Mouse (Mus musculus): ENCODE results near the gene Dcaf10. TPM values are rescaled to one million over a fixed set of nuclear protein-coding genes. Genes with fewer than 3 reads are reported as not detected.

Gene Dcaf10
- polyA plus RNA-seq, 1 experiment from 2014 or later = 5.0 TPM

DNA sequence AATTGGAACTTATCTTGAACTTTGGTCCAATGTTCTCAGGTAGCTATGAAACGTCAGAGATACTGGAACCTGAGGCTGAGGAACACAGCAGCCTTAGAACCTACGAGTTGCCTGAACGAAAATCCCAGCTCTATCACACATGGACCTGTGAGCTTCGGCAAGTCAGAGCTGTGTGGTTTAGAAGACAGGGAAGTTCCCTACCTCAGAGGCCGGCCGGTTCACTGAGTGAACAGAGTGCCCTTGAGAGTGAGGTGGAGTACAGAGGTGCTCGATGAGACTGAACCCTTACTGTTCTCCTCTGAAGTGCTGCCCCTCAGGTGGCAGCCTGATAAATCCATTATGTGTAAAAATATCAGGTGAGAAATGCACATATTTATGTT lies 61.6 kb downstream of the Dcaf10 start:
- Histone ChIP-seq H3K36me3 (ENCODE audit: inconsistent target) (peaks cover 11% of the 10 kb centered on the region; the same call in 1 of the 2 replicates), H3K79me2 (ENCODE audit: inconsistent target) (peaks cover 97% of the 10 kb centered on the region), H3K4me3 (ENCODE audit: inconsistent target) (no peak overlapping the region), H3K27ac (no peak overlapping the region)
- 11% methylated on average over 7 of the region's 7 CpGs for WGBS (ENCODE audit: missing documents)

GRCm38 (mm10) chr4:45404086-45404485 lies 62.2 kb downstream of the Dcaf10 start:
- Histone ChIP-seq H3K79me2 (ENCODE audit: inconsistent target) (peaks cover 91% of the 10 kb centered on the region), H3K4me3 (ENCODE audit: inconsistent target) (no peak overlapping the region), H3K27ac (no peak overlapping the region), H3K36me3 (ENCODE audit: inconsistent target) (peaks cover 10% of the 10 kb centered on the region; the same call in 1 of the 2 replicates)
- WGBS (ENCODE audit: missing documents) = 94% methylated on average over 7 of the region's 7 CpGs

DNA sequence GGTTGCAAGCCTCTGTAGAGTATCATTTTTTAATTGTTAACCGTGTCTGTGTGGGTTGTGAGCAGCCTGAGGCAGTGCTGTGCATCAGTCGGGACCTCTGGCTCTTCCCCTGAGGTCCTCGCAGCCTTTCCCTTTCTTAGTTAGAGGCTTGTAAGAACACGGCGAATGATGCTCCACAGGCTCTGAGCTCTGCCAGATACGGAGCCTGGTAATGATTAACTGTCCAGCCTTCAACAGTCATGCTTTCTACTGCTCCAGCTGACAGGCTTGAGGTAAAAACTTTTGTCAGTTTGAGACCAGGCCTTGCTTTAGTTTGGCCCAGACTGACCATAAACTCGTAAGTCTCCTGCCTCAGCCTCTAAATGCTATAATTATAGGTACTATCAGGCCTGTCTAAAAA lies 63.4 kb downstream of the Dcaf10 start:
- no peak overlapping the region for H3K27ac ChIP-seq
- H3K4me3 ChIP-seq (ENCODE audit: inconsistent target) = no peak overlapping the region
- peaks cover 79% of the 10 kb centered on the region for H3K79me2 ChIP-seq (ENCODE audit: inconsistent target)
- no peaks in the 10 kb centered on the region; the same call in 1 of the 2 replicates for H3K36me3 ChIP-seq (ENCODE audit: inconsistent target)
- 84% methylated on average over 7 of the region's 7 CpGs for WGBS (ENCODE audit: missing documents)

- Histone ChIP-seq H3K79me2 (ENCODE audit: inconsistent target) (peaks cover 68% of the 10 kb centered on the region), H3K4me3 (ENCODE audit: inconsistent target) (no peak overlapping the region), H3K36me3 (ENCODE audit: inconsistent target) (no peaks in the 10 kb centered on the region; the same call in 1 of the 2 replicates), H3K27ac (no peak overlapping the region)
- 59% methylated on average over 7 of the region's 7 CpGs for WGBS (ENCODE audit: missing documents)
Observed at GRCm38 (mm10) chr4:45406397-45406796, 64.5 kb downstream of the Dcaf10 start.

DNA sequence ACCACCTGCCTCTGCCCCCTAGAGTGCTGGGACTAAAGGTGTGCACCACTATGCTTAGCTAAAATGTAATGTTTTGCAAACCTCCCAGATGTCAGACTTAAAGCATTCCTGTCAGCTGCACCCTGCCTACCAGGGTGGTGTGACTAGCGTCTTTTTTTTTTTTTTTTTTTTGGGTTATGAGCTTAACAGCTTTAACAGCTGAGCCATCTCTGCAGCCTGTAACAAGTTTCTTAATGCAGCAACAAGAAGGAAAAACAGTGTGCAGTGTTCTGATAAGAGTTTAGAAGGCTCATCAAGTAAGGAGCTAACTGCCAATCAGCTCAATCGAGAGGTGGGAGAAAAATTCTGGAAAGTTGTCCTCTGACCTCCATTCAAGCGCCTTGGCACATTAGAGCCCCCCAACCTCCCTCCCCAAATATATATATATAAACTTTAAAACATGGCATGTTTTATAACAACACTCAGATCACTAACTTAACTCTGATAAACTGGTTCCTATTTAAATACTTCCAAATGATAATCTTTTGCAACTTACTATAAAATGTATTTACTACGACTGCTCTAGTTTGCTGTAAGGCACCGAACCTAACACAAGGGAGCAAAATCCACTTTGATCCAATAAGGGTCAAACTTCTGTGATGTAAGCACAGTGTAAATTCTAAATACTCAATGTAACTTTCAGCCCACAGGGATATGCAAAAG lies 65.3 kb downstream of the Dcaf10 start:
- Histone ChIP-seq H3K79me2 (ENCODE audit: inconsistent target) (peaks cover 60% of the 10 kb centered on the region), H3K27ac (peak overlapping the region; percentile 77; the same call in 1 of the 2 replicates), H3K4me3 (ENCODE audit: inconsistent target) (peak overlapping the region; percentile 65), H3K36me3 (ENCODE audit: inconsistent target) (no peaks in the 10 kb centered on the region; the same call in 1 of the 2 replicates)
- WGBS (ENCODE audit: missing documents) = 58% methylated on average over 5 of the region's 5 CpGs

- H3K27ac ChIP-seq = peak overlapping the region; percentile 77
- H3K79me2 ChIP-seq (ENCODE audit: inconsistent target) = peaks cover 54% of the 10 kb centered on the region
- peak overlapping the region; percentile 65 for H3K4me3 ChIP-seq (ENCODE audit: inconsistent target)
- H3K36me3 ChIP-seq (ENCODE audit: inconsistent target) = no peaks in the 10 kb centered on the region; the same call in 1 of the 2 replicates
- WGBS (ENCODE audit: missing documents) = 3% methylated on average over 12 of the region's 19 CpGs
Observed at GRCm38 (mm10) chr4:45407703-45408334, 65.9 kb downstream of the Dcaf10 start.

DNA sequence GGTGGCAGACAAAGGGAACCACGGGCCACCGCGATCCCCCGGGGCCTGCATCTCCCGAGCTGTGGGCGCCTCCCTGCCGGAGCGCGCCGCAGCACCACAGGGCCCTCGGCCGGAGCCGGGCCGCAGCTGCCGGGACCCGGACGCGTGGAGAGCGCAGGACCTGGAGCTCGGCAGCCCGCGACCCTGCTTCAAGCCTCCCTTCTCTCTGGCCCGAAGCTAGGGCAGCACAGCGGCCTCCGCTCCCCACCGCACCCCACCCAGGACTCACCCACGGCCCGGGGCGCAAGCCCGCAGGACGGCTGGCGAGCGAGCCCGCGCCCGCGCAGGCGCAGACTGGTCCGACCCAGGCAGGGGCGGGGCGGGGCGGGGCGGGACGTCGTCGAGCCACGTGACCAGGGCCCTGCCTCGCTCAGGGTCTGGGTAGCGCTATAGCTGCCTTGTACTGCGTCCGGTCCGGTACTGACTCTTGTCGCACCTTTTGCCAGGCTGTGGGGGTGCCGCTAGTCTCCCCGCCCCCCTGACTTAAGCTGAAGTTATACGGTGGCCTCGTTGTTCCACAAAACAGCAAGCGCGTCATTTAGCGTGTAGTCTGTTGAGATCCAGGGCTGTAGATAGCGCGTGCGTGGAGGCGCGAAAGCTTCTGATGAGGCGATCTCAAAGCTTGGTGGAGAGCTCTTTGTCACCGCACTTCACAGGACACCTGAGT lies 66.7 kb downstream of the Dcaf10 start, which contains the start of gene Slc25a51:
Slc25a51 (minus strand) TSS at position 340 of the 706 bp plus-strand sequence.
- Histone ChIP-seq H3K36me3 (ENCODE audit: inconsistent target) (no peaks in the 10 kb centered on the region; the same call in 1 of the 2 replicates), H3K4me3 (ENCODE audit: inconsistent target) (peak within 1 kb of the TSS; percentile 65), H3K79me2 (ENCODE audit: inconsistent target) (peaks cover 46% of the 10 kb centered on the region), H3K27ac (peak within 1 kb of the TSS; percentile 77)
- WGBS (ENCODE audit: missing documents) = under 1% methylated on average over 66 of the region's 67 CpGs

DNA sequence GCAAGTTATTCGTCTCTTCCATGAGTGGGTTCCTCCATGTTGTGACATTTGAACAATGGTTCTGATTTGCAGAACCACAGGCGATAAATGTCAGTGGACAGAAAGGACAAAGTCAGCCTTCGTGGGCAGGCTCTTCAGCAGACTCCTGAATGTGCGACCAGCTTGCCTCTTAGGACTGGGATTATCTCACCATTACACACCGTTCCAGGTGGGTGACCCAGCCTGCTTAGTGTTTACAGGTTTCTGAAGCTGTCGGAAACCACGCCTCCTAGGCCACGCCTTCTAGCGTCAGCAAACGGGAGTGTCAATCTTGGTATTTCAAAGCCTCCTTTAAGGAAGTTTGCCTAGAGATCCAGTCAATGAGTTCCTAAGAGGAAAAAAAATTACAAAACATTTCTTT lies 67.4 kb downstream of the Dcaf10 start:
- 1% methylated on average over 10 of the region's 10 CpGs for whole genome bisulfite sequencing (ENCODE audit: missing documents)
- H3K79me2 ChIP-seq (ENCODE audit: inconsistent target) = peaks cover 39% of the 10 kb centered on the region
- peak overlapping the region; percentile 42 for H3K4me3 ChIP-seq (ENCODE audit: inconsistent target)
- H3K36me3 ChIP-seq (ENCODE audit: inconsistent target) = no peaks in the 10 kb centered on the region; the same call in 1 of the 2 replicates
- peak overlapping the region; percentile 64 for H3K27ac ChIP-seq

DNA sequence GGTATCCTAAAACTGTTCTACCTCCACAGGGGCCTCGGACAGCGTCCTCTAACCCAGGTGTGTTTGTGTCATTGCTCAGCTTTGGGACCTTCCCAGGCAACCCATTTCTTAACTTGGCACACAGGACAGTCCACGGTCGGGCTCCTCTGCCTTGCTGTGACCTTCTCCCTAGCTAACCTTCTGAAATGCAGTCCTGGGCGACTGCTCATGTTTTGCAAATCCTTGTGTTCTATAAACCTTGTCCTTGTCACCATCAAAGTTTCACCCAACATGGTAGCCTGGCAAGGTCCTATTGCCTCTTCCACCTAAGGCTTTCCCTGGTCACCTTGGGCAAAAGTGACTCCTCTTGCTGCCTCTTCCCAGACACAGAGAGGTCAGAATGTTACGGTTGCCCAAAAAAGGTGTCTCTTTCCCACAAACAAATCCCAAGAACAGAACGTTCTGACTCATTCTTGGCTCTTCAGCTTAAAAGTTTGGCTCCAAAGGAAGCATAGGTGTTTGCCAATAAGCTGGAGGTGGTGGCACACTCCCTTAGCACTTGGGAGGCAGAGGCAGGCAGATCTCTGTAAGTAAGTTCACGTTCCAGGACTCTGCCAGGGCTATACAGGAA lies 69.4 kb downstream of the Dcaf10 start:
- Histone ChIP-seq H3K4me3 (ENCODE audit: inconsistent target) (no peak overlapping the region), H3K36me3 (ENCODE audit: inconsistent target) (no peaks in the 10 kb centered on the region)
- 90% methylated on average over 8 of the region's 8 CpGs for WGBS (ENCODE audit: missing documents)

DNA sequence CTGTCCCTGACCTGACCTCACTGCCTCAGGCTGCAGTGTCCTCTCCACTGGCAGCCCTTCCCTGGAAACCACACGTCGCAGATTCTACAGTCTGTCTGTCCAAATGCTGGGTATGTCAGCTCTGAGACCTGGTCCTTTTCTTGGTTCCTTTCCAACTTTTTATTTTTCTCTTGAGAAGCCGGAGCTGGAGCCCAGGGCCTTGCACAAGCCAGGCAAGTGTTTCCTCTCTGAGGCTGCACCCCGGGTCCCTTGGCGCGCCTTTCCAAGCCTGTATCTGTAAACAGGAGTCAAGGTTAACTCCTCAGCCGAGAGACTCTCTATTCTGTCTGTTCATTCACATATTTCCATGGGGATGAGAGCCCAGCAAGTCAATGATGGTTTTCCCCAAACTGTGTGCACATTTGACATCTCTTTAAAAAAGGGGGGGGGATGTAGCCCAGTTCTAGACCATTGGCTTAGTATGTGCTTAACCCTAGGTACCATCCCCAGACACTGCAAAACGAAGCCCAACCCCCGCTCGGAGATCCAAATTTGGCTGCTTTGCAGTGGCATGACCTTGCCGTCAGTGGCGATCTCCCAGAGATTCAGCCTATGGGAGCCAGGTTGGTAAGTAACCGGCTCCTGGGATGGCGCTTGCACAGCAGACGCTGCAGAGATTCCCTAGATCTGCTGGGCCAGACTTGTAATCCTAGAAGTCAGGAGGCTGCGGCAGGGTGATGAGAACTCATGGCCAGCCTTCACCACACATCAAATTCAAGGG lies 70.7 kb downstream of the Dcaf10 start:
- no peak overlapping the region for H3K27ac ChIP-seq
- WGBS (ENCODE audit: missing documents) = 92% methylated on average over 16 of the region's 16 CpGs
- H3K79me2 ChIP-seq (ENCODE audit: inconsistent target) = peaks cover 6% of the 10 kb centered on the region
- no peak overlapping the region for H3K4me3 ChIP-seq (ENCODE audit: inconsistent target)
- no peaks in the 10 kb centered on the region for H3K36me3 ChIP-seq (ENCODE audit: inconsistent target)

More for the DNA sequence above, 69.4 kb downstream of the Dcaf10 start:
- Histone ChIP-seq H3K79me2 (ENCODE audit: inconsistent target) (peaks cover 19% of the 10 kb centered on the region), H3K27ac (no peak overlapping the region)

DNA sequence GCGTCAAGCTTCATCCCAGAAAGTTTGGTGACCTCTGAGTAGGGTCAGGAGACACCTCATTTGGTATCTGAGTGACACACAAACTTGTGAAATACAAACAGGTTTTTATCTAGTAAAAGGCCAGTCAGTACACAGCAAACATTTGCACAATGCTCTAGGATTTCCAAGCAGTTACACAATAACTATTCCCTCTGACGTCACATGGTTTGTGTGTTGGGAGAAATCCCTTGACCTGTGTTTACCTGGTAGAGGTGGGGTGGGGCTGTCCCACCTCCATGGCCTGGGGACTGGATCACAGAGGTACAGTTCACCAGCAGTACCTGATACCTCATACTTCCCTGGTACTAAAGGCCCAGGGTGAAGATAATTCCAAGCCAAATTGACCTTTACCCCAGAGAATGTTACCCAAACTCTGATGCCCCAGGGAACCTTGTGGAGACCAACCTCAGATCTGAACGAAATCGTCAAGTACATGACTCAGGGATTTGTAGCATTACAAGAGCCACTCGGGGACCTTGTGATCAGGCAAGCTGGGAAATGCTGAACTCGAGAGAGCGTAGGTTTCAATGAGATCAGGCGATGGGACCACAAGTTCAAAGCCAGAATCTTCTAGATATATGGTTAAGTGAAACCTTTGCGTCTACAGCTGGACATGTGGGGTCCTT lies 71.9 kb downstream of the Dcaf10 start:
- Histone ChIP-seq H3K4me3 (ENCODE audit: inconsistent target) (no peak overlapping the region), H3K79me2 (ENCODE audit: inconsistent target) (no peaks in the 10 kb centered on the region), H3K27ac (no peak overlapping the region), H3K36me3 (ENCODE audit: inconsistent target) (no peaks in the 10 kb centered on the region)
- WGBS (ENCODE audit: missing documents) = 61% methylated on average over 8 of the region's 9 CpGs

DNA sequence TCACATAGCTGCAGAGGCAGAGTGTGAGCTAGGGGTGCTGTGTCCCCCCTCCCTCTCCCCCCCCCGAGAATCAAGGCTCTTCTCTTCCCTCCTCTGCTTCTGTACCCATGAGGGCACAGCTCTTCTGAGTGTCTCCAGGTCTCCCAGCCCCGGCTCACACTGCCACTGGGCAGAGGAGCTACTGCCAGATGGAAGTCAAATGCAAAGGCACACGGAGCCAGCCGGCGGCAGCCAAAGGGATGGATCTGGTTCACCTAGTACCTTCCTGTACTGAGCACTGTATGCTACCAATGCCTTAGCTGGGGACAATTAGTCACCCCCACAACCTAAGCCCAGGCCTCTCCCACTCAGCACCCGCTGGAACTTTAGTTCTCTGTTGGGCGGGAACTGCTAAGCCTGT lies 74.4 kb downstream of the Dcaf10 start:
- Histone ChIP-seq H3K79me2 (ENCODE audit: inconsistent target) (no peaks in the 10 kb centered on the region), H3K36me3 (ENCODE audit: inconsistent target) (no peaks in the 10 kb centered on the region), H3K4me3 (ENCODE audit: inconsistent target) (no peak overlapping the region), H3K27ac (no peak overlapping the region)
- 92% methylated on average over 7 of the region's 7 CpGs for WGBS (ENCODE audit: missing documents)

- Histone ChIP-seq H3K36me3 (ENCODE audit: inconsistent target) (no peaks in the 10 kb centered on the region), H3K4me3 (ENCODE audit: inconsistent target) (no peak overlapping the region), H3K79me2 (ENCODE audit: inconsistent target) (no peaks in the 10 kb centered on the region), H3K27ac (no peak overlapping the region)
- 45% methylated on average over 10 of the region's 11 CpGs for WGBS (ENCODE audit: missing documents)
Observed at GRCm38 (mm10) chr4:45418229-45418950, 76.5 kb downstream of the Dcaf10 start.

Measured in macrophage (primary cell).